Mouse (Mus musculus) heart, embryonic 12.5 days (tissue): ENCODE data around the gene Ccnjl. TPM values are rescaled to one million over a fixed set of nuclear protein-coding genes. Genes with fewer than 3 reads are reported as not detected.

Experiments
- ATAC-seq: fragments of 200-750 bp; cut with Nextera tagmentation; 2 replicates; pipeline ENCODE4 v1.8.0; 2017; ENCODE audit warnings: moderate TSS enrichment, moderate library complexity; ENCODE audit not compliant: insufficient number of reproducible peaks, low FRiP score
- H3K27ac ChIP-seq: fragments of 300-500 bp; sonication (generic); 2 replicates; pipeline ENCODE4 v1.5.1; 2016; ENCODE audit warnings: mild to moderate bottlenecking, moderate library complexity; ENCODE audit not compliant: poor library complexity, severe bottlenecking
- H3K27me3 ChIP-seq: fragments of 300-500 bp; sonication (generic); replicated peaks from 2 replicates; pipeline ENCODE4 v1.6.1; 2016; ENCODE audit warnings: mild to moderate bottlenecking, moderate library complexity
- H3K36me3 ChIP-seq: fragments of 300-500 bp; sonication (generic); 2 replicates; pipeline ENCODE4 v1.6.1; 2016; ENCODE audit warnings: mild to moderate bottlenecking, moderate library complexity
- H3K4me1 ChIP-seq: fragments of 300-500 bp; sonication (generic); replicated peaks from 2 replicates; pipeline ENCODE4 v1.6.1; 2016; ENCODE audit warnings: mild to moderate bottlenecking
- H3K4me2 ChIP-seq: fragments of 300-500 bp; sonication (generic); 2 replicates; pipeline ENCODE4 v1.6.1; 2016; ENCODE audit warnings: mild to moderate bottlenecking, moderate library complexity
- H3K4me3 ChIP-seq: fragments of 300-500 bp; sonication (generic); 2 replicates; pipeline ENCODE4 v1.5.1; 2016; ENCODE audit warnings: mild to moderate bottlenecking
- H3K9ac ChIP-seq: fragments of 300-500 bp; sonication (generic); 2 replicates; pipeline ENCODE4 v1.6.1; 2016; ENCODE audit warnings: mild to moderate bottlenecking, moderate library complexity
- H3K9me3 ChIP-seq: fragments of 300-500 bp; sonication (generic); replicated peaks from 2 replicates; pipeline ENCODE4 v1.6.1; 2016; ENCODE audit warnings: mild to moderate bottlenecking, moderate library complexity
- WGBS: fragments of 180-500 bp; shearing (Covaris S2); methylation state at CpG from one replicate; pipeline ENCODE4 v1.1.7; 2016; 5-methylcytosine and 5-hydroxymethylcytosine counted together
- polyA plus RNA-seq: library from polyadenylated mRNA; unstranded; fragments of >200 nt; fragmentation: Nextera tagmentation; extraction: Ambion mirVana; gene quantifications from 2 replicates; pipeline ENCODE4 v1.2.1, GENCODE M21; 2016

Gene Ccnjl
- polyA plus RNA-seq, 1 experiment from 2014 or later = 18.9 TPM

- H3K27ac ChIP-seq = peak overlapping the region; percentile 80
- H3K4me1 ChIP-seq = peaks cover 34% of the 10 kb centered on the region
- peak overlapping the region; percentile 89 for H3K9ac ChIP-seq
- under 1% methylated on average over 25 of the region's 25 CpGs for WGBS
- H3K4me3 ChIP-seq = peak overlapping the region; percentile 89
- ATAC-seq = peak; percentile 13; the same call in 1 of the 2 replicates
- no peaks in the 10 kb centered on the region for H3K27me3 ChIP-seq
- peaks cover 19% of the 10 kb centered on the region for H3K36me3 ChIP-seq
- peak overlapping the region; percentile 84 for H3K4me2 ChIP-seq
- no peaks in the 10 kb centered on the region for H3K9me3 ChIP-seq
Observed at GRCm38 (mm10) chr11:43528078-43528682, 404 bp upstream of the Ccnjl start.

GRCm38 (mm10) chr11:43530043-43530442 lies 1.5 kb downstream of the Ccnjl start:
- Histone ChIP-seq H3K27ac (peak overlapping the region; percentile 24), H3K4me3 (peak overlapping the region; percentile 36), H3K9ac (peak overlapping the region; percentile 52; the same call in 1 of the 2 replicates), H3K4me1 (peaks cover 46% of the 10 kb centered on the region), H3K4me2 (peak overlapping the region; percentile 67), H3K27me3 (no peaks in the 10 kb centered on the region), H3K36me3 (peaks cover 37% of the 10 kb centered on the region), H3K9me3 (no peaks in the 10 kb centered on the region)
- no peak for ATAC-seq
- WGBS = 14% methylated on average over 3 of the region's 3 CpGs

GRCm38 (mm10) chr11:43531619-43532018 lies 3.0 kb downstream of the Ccnjl start:
- Histone ChIP-seq H3K36me3 (peaks cover 52% of the 10 kb centered on the region), H3K9me3 (no peaks in the 10 kb centered on the region), H3K4me1 (peaks cover 57% of the 10 kb centered on the region), H3K9ac (no peak overlapping the region), H3K27ac (no peak overlapping the region; the same call in 1 of the 2 replicates), H3K27me3 (no peaks in the 10 kb centered on the region), H3K4me2 (peak overlapping the region; percentile 67; the same call in 1 of the 2 replicates), H3K4me3 (no peak overlapping the region)
- 66% methylated on average over 5 of the region's 5 CpGs for WGBS
- no peak for ATAC-seq

- ATAC-seq = no peak
- H3K27ac ChIP-seq = no peak overlapping the region
- H3K4me1 ChIP-seq = peaks cover 64% of the 10 kb centered on the region
- no peak overlapping the region for H3K4me3 ChIP-seq
- peaks cover 63% of the 10 kb centered on the region for H3K36me3 ChIP-seq
- H3K27me3 ChIP-seq = no peaks in the 10 kb centered on the region
- H3K9ac ChIP-seq = no peak overlapping the region
- H3K9me3 ChIP-seq = no peaks in the 10 kb centered on the region
- H3K4me2 ChIP-seq = no peak overlapping the region
- WGBS = 89% methylated on average over 6 of the region's 6 CpGs
Observed at GRCm38 (mm10) chr11:43537074-43537473, 8.5 kb downstream of the Ccnjl start.

- peak overlapping the region; percentile 58; the same call in 1 of the 2 replicates for H3K9ac ChIP-seq
- H3K27ac ChIP-seq = peak overlapping the region; percentile 36; the same call in 1 of the 2 replicates
- H3K4me2 ChIP-seq = peak overlapping the region; percentile 29; the same call in 1 of the 2 replicates
- ATAC-seq = no peak
- no peaks in the 10 kb centered on the region for H3K9me3 ChIP-seq
- H3K4me3 ChIP-seq = no peak overlapping the region
- H3K36me3 ChIP-seq = peaks cover 40% of the 10 kb centered on the region
- H3K27me3 ChIP-seq = no peaks in the 10 kb centered on the region
- WGBS = 16% methylated on average over 6 of the region's 6 CpGs
- H3K4me1 ChIP-seq = peaks cover 71% of the 10 kb centered on the region
Observed at GRCm38 (mm10) chr11:43539863-43540262, 11.3 kb downstream of the Ccnjl start.

GRCm38 (mm10) chr11:43543711-43544466 lies 15.3 kb downstream of the Ccnjl start:
- Histone ChIP-seq H3K4me1 (peaks cover 84% of the 10 kb centered on the region), H3K27ac (no peak overlapping the region), H3K9ac (no peak overlapping the region), H3K4me3 (no peak overlapping the region), H3K36me3 (peaks cover 2% of the 10 kb centered on the region; the same call in 1 of the 2 replicates), H3K9me3 (no peaks in the 10 kb centered on the region), H3K27me3 (no peaks in the 10 kb centered on the region), H3K4me2 (no peak overlapping the region)
- WGBS = 46% methylated on average over 15 of the region's 15 CpGs
- no peak for ATAC-seq

- Histone ChIP-seq H3K36me3 (peaks cover 2% of the 10 kb centered on the region; the same call in 1 of the 2 replicates), H3K4me3 (no peak overlapping the region), H3K4me2 (no peak overlapping the region), H3K9ac (no peak overlapping the region), H3K4me1 (peaks cover 84% of the 10 kb centered on the region), H3K9me3 (no peaks in the 10 kb centered on the region), H3K27ac (no peak overlapping the region), H3K27me3 (no peaks in the 10 kb centered on the region)
- ATAC-seq = no peak
- WGBS = 53% methylated on average over 7 of the region's 7 CpGs
Observed at GRCm38 (mm10) chr11:43544819-43545218, 16.2 kb downstream of the Ccnjl start.

- no peak overlapping the region for H3K4me3 ChIP-seq
- H3K4me2 ChIP-seq = peak overlapping the region; percentile 0; the same call in 1 of the 2 replicates
- ATAC-seq = no peak
- H3K4me1 ChIP-seq = peaks cover 84% of the 10 kb centered on the region
- no peaks in the 10 kb centered on the region for H3K27me3 ChIP-seq
- peak overlapping the region; percentile 32 for H3K27ac ChIP-seq
- H3K36me3 ChIP-seq = peaks cover 2% of the 10 kb centered on the region; the same call in 1 of the 2 replicates
- H3K9ac ChIP-seq = no peak overlapping the region
- 37% methylated on average over 16 of the region's 16 CpGs for WGBS
- H3K9me3 ChIP-seq = no peaks in the 10 kb centered on the region
Observed at GRCm38 (mm10) chr11:43545873-43546475, 17.4 kb downstream of the Ccnjl start.

- Histone ChIP-seq H3K4me2 (no peak overlapping the region), H3K9me3 (no peaks in the 10 kb centered on the region), H3K27me3 (no peaks in the 10 kb centered on the region), H3K4me3 (no peak overlapping the region), H3K4me1 (peaks cover 87% of the 10 kb centered on the region), H3K36me3 (0 out of 2 replicates have a peak, but pooled peaks cover 2% of the 10 kb centered on the region), H3K27ac (peak overlapping the region; percentile 34; the same call in 1 of the 2 replicates), H3K9ac (no peak overlapping the region)
- no peak for ATAC-seq
- 70% methylated on average over 4 of the region's 4 CpGs for whole genome bisulfite sequencing
Observed at GRCm38 (mm10) chr11:43546678-43547077, 18.1 kb downstream of the Ccnjl start.

- Histone ChIP-seq H3K27me3 (no peaks in the 10 kb centered on the region), H3K9ac (0 out of 2 replicates have a peak overlapping the region, but pooled peaks have one; percentile 1), H3K36me3 (0 out of 2 replicates have a peak, but pooled peaks cover 2% of the 10 kb centered on the region), H3K4me1 (peaks cover 88% of the 10 kb centered on the region), H3K27ac (peak overlapping the region; percentile 97), H3K4me2 (peak overlapping the region; percentile 40), H3K9me3 (no peaks in the 10 kb centered on the region), H3K4me3 (no peak overlapping the region)
- peak; percentile 73 for ATAC-seq
- WGBS = 7% methylated on average over 7 of the region's 7 CpGs
Observed at GRCm38 (mm10) chr11:43548148-43548547, 19.6 kb downstream of the Ccnjl start.
